Mouse (Mus musculus) MEL (cell line): Measurements from ENCODE around the gene Tbl2. TPM values are rescaled to one million over a fixed set of nuclear protein-coding genes. Genes with fewer than 3 reads are reported as not detected.

ENCODE experiments used
- DNase-seq: peaks from one replicate; pipeline ENCODE4 v3.0.0; 2011; ENCODE audit warnings: low read depth, low spot score
- H3K27ac ChIP-seq: 2 replicates; pipeline ENCODE4 v1.5.1; 2012; ENCODE audit warnings: low read depth, mild to moderate bottlenecking, control low read depth, low read length, moderate library complexity; ENCODE audit not compliant: control insufficient read depth
- H3K27me3 ChIP-seq, 2 experiments: fragments of 150-350 bp in 1 of 2; sonication (generic) in 1 of 2; 2 replicates each; pipeline ENCODE4 v1.6.1; 2012; ENCODE audit warnings: low read length in 2 of 2, mild to moderate bottlenecking in 2 of 2, improper control_type of control experiment in 1 of 2, moderate library complexity in 1 of 2; ENCODE audit not compliant: insufficient read depth in 2 of 2, control insufficient read depth in 1 of 2
- H3K36me3 ChIP-seq, 2 experiments: 2 replicates each; pipeline ENCODE4 v1.6.1; 2012 to 2014; ENCODE audit warnings: low read length in 2 of 2, improper control_type of control experiment in 1 of 2, inconsistent platforms in 1 of 2, mild to moderate bottlenecking in 1 of 2; ENCODE audit not compliant: insufficient read depth in 2 of 2, control insufficient read depth in 1 of 2
- H3K4me1 ChIP-seq, 2 experiments: fragments of 150-350 bp in 1 of 2; sonication (generic) in 1 of 2; 2 replicates each; pipeline ENCODE4 v1.6.1; 2012; ENCODE audit warnings: low read length in 2 of 2, improper control_type of control experiment in 1 of 2, mild to moderate bottlenecking in 1 of 2; ENCODE audit not compliant: insufficient read depth in 2 of 2, control insufficient read depth in 1 of 2
- H3K4me3 ChIP-seq, 2 experiments: fragments of 150-350 bp in 1 of 2; sonication (generic) in 1 of 2; 2 replicates each; pipeline ENCODE4 v1.5.1; 2012; ENCODE audit warnings: low read depth in 2 of 2, low read length in 2 of 2, mild to moderate bottlenecking in 2 of 2, moderate library complexity in 2 of 2, control low read depth in 1 of 2, improper control_type of control experiment in 1 of 2; ENCODE audit not compliant: control insufficient read depth in 1 of 2, insufficient read depth in 1 of 2
- H3K79me2 ChIP-seq: 2 replicates; pipeline ENCODE4 v1.6.1; 2012; ENCODE audit warnings: mild to moderate bottlenecking, low read length, moderate library complexity; ENCODE audit not compliant: control insufficient read depth, poor library complexity, insufficient read depth
- H3K9ac ChIP-seq: 2 replicates; pipeline ENCODE4 v1.6.1; 2012; ENCODE audit warnings: low read depth, mild to moderate bottlenecking, control low read depth, low read length, moderate library complexity; ENCODE audit not compliant: control insufficient read depth, poor library complexity, severe bottlenecking
- H3K9me3 ChIP-seq: fragments of 150-350 bp; sonication (generic); replicated peaks from 2 replicates; pipeline ENCODE4 v1.6.1; 2012; ENCODE audit warnings: mild to moderate bottlenecking, low read length, improper control_type of control experiment, moderate library complexity; ENCODE audit not compliant: insufficient read depth
- CHD1 ChIP-seq: IDR thresholded peaks from 2 replicates; pipeline ENCODE4 v1.6.1; 2012; ENCODE audit warnings: low read depth, mild to moderate bottlenecking, inconsistent platforms, low read length, improper control_type of control experiment
- CTCF ChIP-seq, 3 experiments: IDR thresholded peaks in 2 of 3; conservative IDR thresholded peaks in 1 of 3; 2 replicates each; pipeline ENCODE4 v1.5.1; 2011 to 2012; ENCODE audit warnings: low read length in 3 of 3, low read depth in 2 of 3, mild to moderate bottlenecking in 2 of 3, improper control_type of control experiment in 1 of 3, inconsistent platforms in 1 of 3, mixed read lengths in 1 of 3, moderate library complexity in 1 of 3; ENCODE audit not compliant: control insufficient read depth in 1 of 3, insufficient read depth in 1 of 3, poor library complexity in 1 of 3, severe bottlenecking in 1 of 3
- GABPA ChIP-seq: IDR thresholded peaks from 2 replicates; pipeline ENCODE4 v1.6.1; 2012; ENCODE audit warnings: low read depth, mild to moderate bottlenecking, inconsistent platforms, low read length, improper control_type of control experiment, moderate library complexity
- HCFC1 ChIP-seq: IDR thresholded peaks from 2 replicates; pipeline ENCODE4 v1.6.1; 2012; ENCODE audit warnings: low read depth, mild to moderate bottlenecking, inconsistent platforms, low read length, improper control_type of control experiment, moderate library complexity
- KAT2A ChIP-seq: conservative IDR thresholded peaks from 2 replicates; pipeline ENCODE4 v1.6.1; 2012; ENCODE audit warnings: low read depth, low read length, improper control_type of control experiment, inconsistent platforms
- MAX ChIP-seq: IDR thresholded peaks from 2 replicates; pipeline ENCODE4 v1.6.1; 2011; ENCODE audit warnings: low read length, improper control_type of control experiment
- MAZ ChIP-seq: IDR thresholded peaks from 2 replicates; pipeline ENCODE4 v1.6.1; 2012; ENCODE audit warnings: low read depth, mild to moderate bottlenecking, inconsistent platforms, low read length, improper control_type of control experiment
- MXI1 ChIP-seq: IDR thresholded peaks from 2 replicates; pipeline ENCODE4 v1.6.1; 2011; ENCODE audit warnings: mild to moderate bottlenecking, low read depth, low read length, improper control_type of control experiment
- MYB ChIP-seq: IDR thresholded peaks from 2 replicates; pipeline ENCODE4 v1.6.1; 2011; ENCODE audit warnings: mild to moderate bottlenecking, low read depth, low read length, improper control_type of control experiment
- MYC ChIP-seq: IDR thresholded peaks from 2 replicates; pipeline ENCODE4 v1.6.1; 2011; ENCODE audit warnings: low read depth, mild to moderate bottlenecking, low read length, improper control_type of control experiment, moderate library complexity
- NELFE ChIP-seq: IDR thresholded peaks from 2 replicates; pipeline ENCODE4 v1.6.1; 2011; ENCODE audit warnings: low read depth, low read length, improper control_type of control experiment
- POLR2A ChIP-seq, 2 experiments: IDR thresholded peaks; 2 replicates each; pipeline ENCODE4 v1.6.1; 2011 to 2012; ENCODE audit warnings: low read length in 2 of 2, mild to moderate bottlenecking in 2 of 2, control low read depth in 1 of 2, improper control_type of control experiment in 1 of 2, low read depth in 1 of 2, moderate library complexity in 1 of 2; ENCODE audit not compliant: control insufficient read depth in 1 of 2, insufficient read depth in 1 of 2, poor library complexity in 1 of 2
- POLR2AphosphoS2 ChIP-seq: IDR thresholded peaks from 2 replicates; pipeline ENCODE4 v1.6.1; 2011; ENCODE audit warnings: low read length, improper control_type of control experiment
- RAD21 ChIP-seq: IDR thresholded peaks from 2 replicates; pipeline ENCODE4 v1.6.1; 2011; ENCODE audit warnings: mild to moderate bottlenecking, low read depth, low read length, improper control_type of control experiment
- SIN3A ChIP-seq: IDR thresholded peaks from 2 replicates; pipeline ENCODE4 v1.6.1; 2012; ENCODE audit warnings: low read length, improper control_type of control experiment, inconsistent platforms
- TBP ChIP-seq: IDR thresholded peaks from 2 replicates; pipeline ENCODE4 v1.8.0; 2011; ENCODE audit warnings: low read depth, low read length, improper control_type of control experiment
- TCF12 ChIP-seq: IDR thresholded peaks from 2 replicates; pipeline ENCODE4 v1.6.1; 2014; ENCODE audit warnings: low read depth, mild to moderate bottlenecking, inconsistent platforms, low read length, improper control_type of control experiment, moderate library complexity
- UBTF ChIP-seq: IDR thresholded peaks from 2 replicates; pipeline ENCODE4 v1.6.1; 2012; ENCODE audit warnings: low read depth, mild to moderate bottlenecking, inconsistent platforms, low read length, improper control_type of control experiment, moderate library complexity, borderline replicate concordance; ENCODE audit not compliant: insufficient read depth
- USF2 ChIP-seq, 2 experiments: IDR thresholded peaks; 2 replicates each; pipeline ENCODE4 v1.6.1; 2011 to 2012; ENCODE audit warnings: improper control_type of control experiment in 2 of 2, low read length in 2 of 2, borderline replicate concordance in 1 of 2, inconsistent platforms in 1 of 2, low read depth in 1 of 2, mild to moderate bottlenecking in 1 of 2; ENCODE audit not compliant: insufficient read depth in 1 of 2
- ZC3H11A ChIP-seq: IDR thresholded peaks from 2 replicates; pipeline ENCODE4 v1.6.1; 2012; ENCODE audit warnings: low read depth, mild to moderate bottlenecking, inconsistent platforms, low read length, improper control_type of control experiment
- ZKSCAN1 ChIP-seq: IDR thresholded peaks from 2 replicates; pipeline ENCODE4 v1.6.1; 2012; ENCODE audit warnings: low read depth, mild to moderate bottlenecking, inconsistent platforms, low read length, improper control_type of control experiment, moderate library complexity
- polyA plus RNA-seq, 2 experiments: library from polyadenylated mRNA; stranded (reverse) in 1 of 2; unstranded in 1 of 2; fragments of >175 nt in 1 of 2; fragments of >200 nt in 1 of 2; gene quantifications; 2 replicates each; pipeline versions ENCODE4 v1.2.1 to v1.2.4; 2012; ENCODE audit warnings: low replicate concordance in 2 of 2, low read depth in 1 of 2; ENCODE audit not compliant: insufficient read length in 2 of 2, insufficient read depth in 1 of 2, missing spikeins in 1 of 2
- total RNA-seq: library from RNA; depleted of rRNA; stranded (reverse); fragments of 300-350 nt; gene quantifications from 2 replicates; pipeline ENCODE4 v1.2.3, GENCODE M21; 2012

Tbl2 gene
- total and polyA plus RNA-seq, 3 experiments: 20.5 to 30.3 TPM; not detected in 1

DNA sequence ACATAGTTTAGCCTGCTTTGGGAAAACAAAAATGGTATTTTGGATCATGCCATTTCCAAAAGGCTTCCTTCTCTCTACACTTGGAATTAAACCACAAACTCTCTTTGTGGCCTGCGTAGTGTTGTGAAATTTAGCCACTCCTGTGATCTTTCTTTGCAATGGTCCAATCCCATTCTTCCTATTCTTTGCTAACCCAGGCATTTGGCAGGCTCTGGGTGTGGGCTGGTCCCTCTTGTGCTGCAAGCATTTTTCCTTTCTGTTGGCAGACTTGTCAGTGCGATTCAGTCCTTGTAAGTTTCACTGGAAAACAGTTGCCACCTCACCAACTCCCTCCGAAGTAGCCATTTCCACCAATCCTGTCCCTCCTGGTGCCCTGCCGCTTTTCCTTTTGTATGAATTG is 11.8 kb downstream of the Tbl2 start:
- peaks cover 0 to 6% of the 10 kb centered on the region in 2 experiments; a peak in 2 of 4 replicates for H3K36me3 ChIP-seq
- no peaks in the 10 kb centered on the region for H3K9me3 ChIP-seq
- no peak overlapping the region for H3K27ac ChIP-seq
- no peak overlapping the region for H3K4me3 ChIP-seq
- H3K79me2 ChIP-seq: no peaks in the 10 kb centered on the region
- no peaks in the 10 kb centered on the region for H3K27me3 ChIP-seq
- no peak overlapping the region for H3K9ac ChIP-seq
- no peaks in the 10 kb centered on the region for H3K4me1 ChIP-seq
- TF ChIP-seq RAD21: no peak
- TF ChIP-seq ZC3H11A: no peak
- TF ChIP-seq UBTF: no peak
- TF ChIP-seq MAZ: no peak
- no peak for TF ChIP-seq SIN3A
- DNase-seq: no peak

DNA sequence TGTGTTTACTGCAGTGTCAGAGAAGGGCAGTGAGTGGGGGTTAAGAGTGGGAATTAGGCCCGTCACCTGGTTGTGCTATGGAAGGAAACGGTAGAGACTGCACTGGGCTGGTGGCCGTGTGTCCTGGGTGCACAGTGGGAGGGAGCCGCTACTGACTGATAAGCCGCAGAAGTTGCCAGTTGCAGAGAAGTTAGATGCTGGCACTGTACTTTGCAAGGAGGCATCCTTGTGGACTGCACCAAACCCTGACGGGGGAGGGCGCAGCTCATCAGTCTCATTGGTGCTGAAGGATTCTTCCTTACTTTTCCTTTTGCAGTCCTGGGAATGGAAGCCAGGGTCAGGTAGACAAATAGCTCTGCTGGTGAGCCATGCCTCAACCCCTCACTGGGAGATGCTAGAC is 12.2 kb downstream of the Tbl2 start:
- Histone ChIP-seq H3K4me1 (no peaks in the 10 kb centered on the region), H3K9ac (no peak overlapping the region), H3K36me3 (peaks cover 0 to 3% of the 10 kb centered on the region in 2 experiments; a peak in 2 of 4 replicates), H3K27me3 (no peaks in the 10 kb centered on the region), H3K4me3 (no peak overlapping the region), H3K27ac (no peak overlapping the region), H3K79me2 (no peaks in the 10 kb centered on the region), H3K9me3 (no peaks in the 10 kb centered on the region)
- no peak for TF ChIP-seq MAZ
- TF ChIP-seq POLR2A (IDR thresholded peaks at IDR 0.05; ENCODE audit: control insufficient read depth in 1 of 2, insufficient read depth in 1 of 2, low read depth in 1 of 2, low read length in 2 of 2, poor library complexity in 1 of 2): no peak
- TF ChIP-seq GABPA: no peak
- TF ChIP-seq KAT2A: no peak
- TF ChIP-seq NELFE: no peak
- TF ChIP-seq CTCF (IDR thresholded peaks at IDR 0.05 in 2 of 3, conservative IDR thresholded peaks at IDR 0.05 in 1 of 3; ENCODE audit: control insufficient read depth in 1 of 3, insufficient read depth in 1 of 3, low read depth in 2 of 3, low read length in 3 of 3, poor library complexity in 1 of 3, severe bottlenecking in 1 of 3): no peak
- TF ChIP-seq POLR2AphosphoS2: no peak
- no peak for TF ChIP-seq MXI1
- no peak for TF ChIP-seq MAX
- TF ChIP-seq USF2 (IDR thresholded peaks at IDR 0.05; ENCODE audit: borderline replicate concordance in 1 of 2, insufficient read depth in 1 of 2, low read depth in 1 of 2, low read length in 2 of 2): no peak
- TF ChIP-seq TCF12: no peak
- TF ChIP-seq SIN3A: no peak
- no peak for TF ChIP-seq ZKSCAN1
- DNase-seq: no peak

DNA sequence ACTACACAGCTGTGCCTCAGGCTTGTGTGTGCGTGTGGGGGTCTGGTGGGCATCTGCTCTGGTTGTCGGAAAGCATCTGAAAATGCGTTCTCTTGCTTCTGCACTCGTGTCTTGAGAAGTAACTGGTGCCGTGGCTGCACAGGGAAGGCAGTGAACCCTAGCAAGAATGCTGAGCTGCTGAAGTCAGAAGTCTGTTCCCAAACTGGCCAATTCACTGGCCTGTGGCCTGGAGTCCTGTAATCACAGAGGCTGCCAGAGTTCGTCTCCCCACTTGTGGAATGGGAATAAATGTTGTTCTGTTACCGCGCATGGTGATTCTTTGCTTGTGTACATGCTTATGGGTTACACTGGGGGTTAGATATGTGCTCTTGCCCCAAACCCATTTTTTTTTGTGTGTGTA is 12.9 kb downstream of the Tbl2 start:
- no peak overlapping the region for H3K4me3 ChIP-seq
- TF ChIP-seq CHD1: no peak
- no peak for TF ChIP-seq MYC
- TF ChIP-seq NELFE: no peak
- no peak for TF ChIP-seq TBP
- no peak for TF ChIP-seq CTCF (IDR thresholded peaks at IDR 0.05 in 2 of 3, conservative IDR thresholded peaks at IDR 0.05 in 1 of 3; ENCODE audit: control insufficient read depth in 1 of 3, insufficient read depth in 1 of 3, low read depth in 2 of 3, low read length in 3 of 3, poor library complexity in 1 of 3, severe bottlenecking in 1 of 3)
- TF ChIP-seq MYB: no peak
- TF ChIP-seq MAX: no peak
- TF ChIP-seq KAT2A: no peak
- TF ChIP-seq MAZ: no peak
- TF ChIP-seq HCFC1: no peak
- no peak for TF ChIP-seq POLR2A (IDR thresholded peaks at IDR 0.05; ENCODE audit: control insufficient read depth in 1 of 2, insufficient read depth in 1 of 2, low read depth in 1 of 2, low read length in 2 of 2, poor library complexity in 1 of 2)

More for the DNA sequence above, 12.9 kb downstream of the Tbl2 start:
- no peaks in the 10 kb centered on the region; a peak in 1 of 4 replicates for H3K4me1 ChIP-seq
- H3K27me3 ChIP-seq: no peaks in the 10 kb centered on the region
- H3K36me3 ChIP-seq: peaks cover under 1 to 3% of the 10 kb centered on the region in 2 experiments; a peak in 3 of 4 replicates
- no peak overlapping the region for H3K9ac ChIP-seq
- H3K9me3 ChIP-seq: no peaks in the 10 kb centered on the region
- no peak for DNase-seq
- no peaks in the 10 kb centered on the region for H3K79me2 ChIP-seq
- H3K27ac ChIP-seq: no peak overlapping the region
